Mouse (Mus musculus): ENCODE measurements around the gene Zfp324.

Zfp324 gene

DNA sequence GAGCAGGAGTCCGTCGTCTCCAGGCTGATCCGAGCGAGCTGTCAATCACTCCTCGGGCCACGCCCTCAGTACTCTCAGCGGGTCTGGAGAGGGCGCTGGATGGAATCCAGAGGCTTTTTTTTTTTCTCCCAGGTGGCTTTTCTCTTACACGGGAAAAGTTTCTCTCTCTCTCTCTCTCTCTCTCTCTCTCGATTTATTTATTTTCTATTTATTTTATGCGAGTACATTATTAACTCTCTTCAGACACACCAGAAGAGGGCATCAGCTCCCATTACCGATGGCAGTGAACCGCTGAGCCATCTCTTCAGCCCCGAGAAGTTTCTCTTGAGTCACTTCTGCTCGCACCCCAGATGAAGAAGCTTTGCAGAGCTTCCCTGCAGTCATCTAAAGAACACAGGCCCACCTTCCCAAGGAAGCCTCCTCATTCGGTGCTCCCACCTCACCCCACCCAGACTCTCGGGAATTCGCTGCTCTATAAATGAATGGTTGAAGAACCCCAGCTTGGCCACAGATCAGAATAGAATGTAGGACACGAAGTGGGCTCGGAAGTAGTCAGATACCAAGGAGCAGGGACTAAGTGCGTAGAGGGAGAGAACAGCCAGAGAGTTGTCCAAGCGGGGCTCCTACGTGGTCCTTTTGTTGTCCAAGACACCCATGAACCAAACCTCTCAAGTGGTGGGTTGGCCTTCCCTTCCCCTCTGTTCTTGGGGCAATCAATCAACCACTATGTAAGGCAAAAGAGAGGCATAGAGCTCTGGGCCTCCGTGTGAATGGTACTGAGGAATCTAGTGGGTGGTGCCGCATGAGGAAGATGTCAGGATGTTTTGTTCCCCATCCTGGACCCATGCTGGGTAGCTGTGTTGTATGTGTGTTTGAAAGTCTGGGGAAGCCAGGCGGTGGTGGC is 44.6 kb downstream of the Zfp324 start, which contains the start of gene Zbtb45:
Gene Zbtb45, minus strand, starts transcription at position 30 of the 904 bp plus-strand sequence.
- peak; percentile 33 for DNase-seq

DNA sequence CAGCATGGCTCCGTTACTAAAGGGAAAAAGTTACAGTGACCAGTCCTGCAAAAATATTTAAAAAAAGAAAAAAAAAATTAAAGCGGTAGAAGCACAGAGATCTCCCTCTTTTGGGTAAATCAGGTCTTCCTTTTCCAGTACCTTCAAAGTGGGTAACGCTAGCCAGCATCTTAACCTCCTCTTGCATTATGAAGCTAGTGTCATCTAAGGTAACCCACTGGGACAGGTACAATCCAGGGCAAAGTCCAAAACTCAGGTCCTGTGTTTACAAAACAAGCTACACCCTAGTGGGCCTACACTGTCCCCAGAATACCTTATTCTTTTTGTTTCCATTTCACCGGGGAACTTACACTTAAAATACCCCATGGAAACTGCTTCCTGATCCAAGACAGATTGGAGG is 48.0 kb downstream of the Zfp324 start:
- DNase-seq = no peak

DNA sequence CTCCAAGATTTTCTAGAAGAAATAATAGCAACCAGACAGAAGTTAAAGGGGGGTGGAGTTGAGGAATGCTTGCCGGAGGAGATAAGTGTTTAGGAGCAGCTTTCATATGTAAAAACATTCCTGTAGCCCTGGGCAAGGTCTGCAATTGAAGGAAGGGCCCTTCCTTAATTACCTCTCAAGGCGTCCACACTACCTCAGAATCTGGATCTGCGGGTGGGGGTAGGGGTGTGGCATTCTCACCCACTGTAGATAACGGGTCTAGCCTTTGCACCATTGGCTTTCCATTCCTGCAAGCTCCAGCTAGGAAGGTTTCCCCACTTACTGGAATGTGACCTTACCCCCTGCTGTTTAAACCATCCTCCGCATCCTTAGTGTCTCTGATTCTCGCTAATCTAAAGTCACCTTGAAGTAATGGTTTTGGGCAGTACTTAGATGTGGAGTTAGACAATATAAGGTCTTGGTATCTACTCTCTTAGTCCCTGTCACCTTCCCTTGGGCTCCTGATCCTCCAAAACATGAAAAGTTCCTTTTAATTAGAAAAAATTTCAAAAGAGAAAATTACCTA is 48.7 kb downstream of the Zfp324 start:
- no peak for DNase-seq

DNA sequence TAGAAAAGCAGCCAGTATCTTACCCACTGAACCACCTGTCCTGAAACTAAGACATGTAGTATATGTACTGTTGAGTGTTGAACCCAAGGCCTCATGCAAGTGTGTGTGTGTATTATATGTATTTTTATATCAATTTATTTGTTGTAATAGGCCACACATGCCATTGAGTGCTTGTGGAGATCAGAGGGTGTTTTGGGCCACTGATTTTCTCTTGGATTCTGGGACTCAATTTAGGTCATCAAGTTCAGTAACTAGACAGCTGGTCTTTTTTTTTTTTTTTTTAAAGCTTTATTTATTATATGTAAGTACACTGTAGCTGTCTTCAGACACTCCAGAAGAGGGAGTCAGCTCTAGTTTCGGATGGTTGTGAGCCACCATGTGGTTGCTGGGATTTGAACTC is 49.6 kb downstream of the Zfp324 start:
- DNase-seq = no peak

DNA sequence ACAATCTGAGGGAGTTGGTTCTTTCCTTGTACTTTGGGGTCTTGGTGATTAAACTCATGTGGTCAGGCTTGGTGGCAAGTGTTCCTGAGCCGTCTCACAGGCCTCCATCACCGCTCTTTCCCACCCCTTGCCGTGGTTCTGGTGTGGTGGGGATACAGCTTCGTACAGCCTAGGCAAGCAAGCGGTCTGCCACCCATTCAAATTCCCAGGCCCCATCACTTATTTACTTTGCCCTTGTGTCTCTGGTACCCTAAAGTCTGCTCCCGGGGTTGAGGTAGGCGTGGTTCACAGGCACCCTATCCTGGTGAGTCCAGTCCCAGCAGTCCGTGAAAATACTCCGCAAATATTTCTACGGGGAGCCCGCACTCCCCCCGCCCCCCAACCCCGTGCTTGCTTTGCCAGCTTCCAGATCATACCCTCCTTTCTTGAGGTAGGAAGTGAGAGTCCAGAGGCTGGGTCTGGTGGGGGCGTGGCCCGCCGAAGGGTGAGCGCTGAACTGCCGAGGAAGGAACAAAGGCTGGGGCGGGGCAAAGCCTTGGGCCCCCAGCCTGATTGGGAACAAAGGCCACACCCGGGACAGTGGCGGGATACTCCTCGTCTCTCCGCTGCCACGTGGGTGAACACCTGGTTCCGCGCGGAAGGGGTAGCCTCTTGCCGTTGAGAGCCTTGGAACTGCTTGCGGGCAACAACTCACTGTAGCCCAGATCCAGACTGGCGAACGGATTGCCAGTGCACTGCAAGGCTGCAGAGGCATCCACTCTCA is 57.3 kb downstream of the Zfp324 start:
- DNase-seq = peak; percentile 56

Measured in cerebellum, adult 8-10 months (tissue).